Mouse (Mus musculus): ENCODE data around the gene Atp2b2. TPM values are rescaled to one million over a fixed set of nuclear protein-coding genes. Genes with fewer than 3 reads are reported as not detected.

The Atp2b2 gene
- polyA plus RNA-seq, 1 experiment from 2014 or later, result 27.6 TPM

DNA sequence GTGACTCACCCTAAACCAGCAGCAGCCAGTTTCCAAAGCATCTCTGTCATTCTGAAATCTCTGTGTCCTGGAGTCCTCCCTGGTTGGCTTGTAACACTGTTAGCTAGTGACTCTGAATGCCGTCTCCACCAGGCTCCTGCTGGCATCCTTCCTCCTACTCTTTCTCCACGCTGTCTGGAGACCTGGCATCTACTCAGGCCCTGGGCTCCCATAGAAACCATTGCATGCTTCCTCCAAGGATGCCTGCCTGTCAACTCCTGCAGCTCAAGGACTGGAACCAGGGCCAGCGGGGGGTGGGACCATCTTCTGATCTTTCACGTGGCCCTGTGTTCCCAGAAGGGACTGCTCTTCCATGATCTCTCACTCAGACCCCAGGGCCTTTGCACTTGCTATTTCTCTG, 231.7 kb downstream of the Atp2b2 start:
- 80% methylated on average over 4 of the region's 4 CpGs for WGBS
- no peak for ATAC-seq

GRCm38 (mm10) chr6:113806241-113806640, 236.2 kb downstream of the Atp2b2 start:
- H3K4me2 ChIP-seq (ENCODE audit: low read length), result no peak overlapping the region
- H3K36me3 ChIP-seq (ENCODE audit: control insufficient read depth, insufficient read depth, low read length), result peaks cover 39% of the 10 kb centered on the region
- no peak overlapping the region for H3K27ac ChIP-seq (ENCODE audit: low read length)

More for the DNA sequence above, 231.7 kb downstream of the Atp2b2 start:
- H3K36me3 ChIP-seq (ENCODE audit: control insufficient read depth, insufficient read depth, low read length), result peaks cover 25% of the 10 kb centered on the region
- no peaks in the 10 kb centered on the region for H3K4me1 ChIP-seq (ENCODE audit: control insufficient read depth, insufficient read depth, low read length)
- peaks cover 1% of the 10 kb centered on the region; the same call in 1 of the 2 replicates for H3K9me3 ChIP-seq (replicated peaks; ENCODE audit: control insufficient read depth, low read length, poor library complexity, severe bottlenecking)
- no peak overlapping the region for H3K27ac ChIP-seq (ENCODE audit: low read length)
- H3K4me3 ChIP-seq (ENCODE audit: low read depth, low read length), result no peak overlapping the region
- no peak overlapping the region for H3K9ac ChIP-seq (ENCODE audit: low read depth, low read length)
- H3K4me2 ChIP-seq (ENCODE audit: low read length), result no peak overlapping the region
- no peaks in the 10 kb centered on the region for H3K27me3 ChIP-seq (ENCODE audit: control insufficient read depth, insufficient read depth, low read depth, low read length)

GRCm38 (mm10) chr6:113801233-113801632, 241.2 kb downstream of the Atp2b2 start:
- Histone ChIP-seq H3K27ac (ENCODE audit: low read length) (no peak overlapping the region), H3K4me2 (ENCODE audit: low read length) (no peak overlapping the region), H3K4me1 (ENCODE audit: control insufficient read depth, insufficient read depth, low read length) (0 out of 2 replicates have a peak, but pooled peaks cover 4% of the 10 kb centered on the region), H3K27me3 (ENCODE audit: control insufficient read depth, insufficient read depth, low read depth, low read length) (no peaks in the 10 kb centered on the region), H3K4me3 (ENCODE audit: low read depth, low read length) (no peak overlapping the region), H3K9me3 (replicated peaks; ENCODE audit: control insufficient read depth, low read length, poor library complexity, severe bottlenecking) (peaks cover 8% of the 10 kb centered on the region; the same call in 1 of the 2 replicates), H3K36me3 (ENCODE audit: control insufficient read depth, insufficient read depth, low read length) (peaks cover 36% of the 10 kb centered on the region), H3K9ac (ENCODE audit: low read depth, low read length) (no peak overlapping the region)
- ATAC-seq, result no peak

More at GRCm38 (mm10) chr6:113806241-113806640, 236.2 kb downstream of the Atp2b2 start:
- Histone ChIP-seq H3K4me3 (ENCODE audit: low read depth, low read length) (no peak overlapping the region), H3K4me1 (ENCODE audit: control insufficient read depth, insufficient read depth, low read length) (no peaks in the 10 kb centered on the region), H3K27me3 (ENCODE audit: control insufficient read depth, insufficient read depth, low read depth, low read length) (no peaks in the 10 kb centered on the region), H3K9me3 (replicated peaks; ENCODE audit: control insufficient read depth, low read length, poor library complexity, severe bottlenecking) (peaks cover 8% of the 10 kb centered on the region; the same call in 1 of the 2 replicates), H3K9ac (ENCODE audit: low read depth, low read length) (no peak overlapping the region)
- ATAC-seq, result no peak
- 67% methylated on average over 5 of the region's 5 CpGs for WGBS

- Histone ChIP-seq H3K36me3 (ENCODE audit: control insufficient read depth, insufficient read depth, low read length) (peaks cover 23% of the 10 kb centered on the region), H3K4me2 (ENCODE audit: low read length) (no peak overlapping the region), H3K27ac (ENCODE audit: low read length) (no peak overlapping the region), H3K9ac (ENCODE audit: low read depth, low read length) (no peak overlapping the region), H3K9me3 (replicated peaks; ENCODE audit: control insufficient read depth, low read length, poor library complexity, severe bottlenecking) (no peaks in the 10 kb centered on the region), H3K27me3 (ENCODE audit: control insufficient read depth, insufficient read depth, low read depth, low read length) (no peaks in the 10 kb centered on the region), H3K4me1 (ENCODE audit: control insufficient read depth, insufficient read depth, low read length) (peaks cover 9% of the 10 kb centered on the region; the same call in 1 of the 2 replicates), H3K4me3 (ENCODE audit: low read depth, low read length) (no peak overlapping the region)
- 68% methylated on average over 3 of the region's 3 CpGs for WGBS
- no peak for ATAC-seq
Measured at GRCm38 (mm10) chr6:113799915-113800314, 242.5 kb downstream of the Atp2b2 start.

DNA sequence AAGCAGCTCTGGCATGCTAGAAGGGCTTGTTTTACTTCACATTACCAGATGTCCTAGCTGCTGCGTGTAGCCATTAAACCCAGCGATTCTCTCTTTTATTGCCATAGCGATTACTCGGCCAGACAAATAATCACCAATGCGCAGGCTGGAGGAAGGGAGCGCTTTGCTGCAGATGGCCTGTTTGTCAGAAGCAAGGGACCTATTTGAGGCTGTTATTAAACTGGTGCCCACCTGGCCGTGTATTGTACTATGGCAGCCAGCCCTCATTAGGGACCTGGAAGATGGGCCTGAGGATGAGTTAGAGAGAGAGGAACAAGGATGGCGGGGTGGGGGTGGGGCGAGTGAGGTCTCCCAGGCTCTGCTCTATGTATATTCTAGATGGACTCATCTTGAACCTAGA, 243.1 kb downstream of the Atp2b2 start:
- no peak overlapping the region for H3K4me3 ChIP-seq (ENCODE audit: low read depth, low read length)
- H3K4me1 ChIP-seq (ENCODE audit: control insufficient read depth, insufficient read depth, low read length), result peaks cover 10% of the 10 kb centered on the region; the same call in 1 of the 2 replicates
- WGBS, result 33% methylated on average over 9 of the region's 9 CpGs
- 0 out of 2 replicates have a peak, but pooled peaks have one; percentile 22 for ATAC-seq
- no peak overlapping the region for H3K9ac ChIP-seq (ENCODE audit: low read depth, low read length)
- H3K27me3 ChIP-seq (ENCODE audit: control insufficient read depth, insufficient read depth, low read depth, low read length), result no peaks in the 10 kb centered on the region
- no peaks in the 10 kb centered on the region for H3K9me3 ChIP-seq (replicated peaks; ENCODE audit: control insufficient read depth, low read length, poor library complexity, severe bottlenecking)
- no peak overlapping the region for H3K4me2 ChIP-seq (ENCODE audit: low read length)
- H3K36me3 ChIP-seq (ENCODE audit: control insufficient read depth, insufficient read depth, low read length), result peaks cover 18% of the 10 kb centered on the region
- H3K27ac ChIP-seq (ENCODE audit: low read length), result no peak overlapping the region

DNA sequence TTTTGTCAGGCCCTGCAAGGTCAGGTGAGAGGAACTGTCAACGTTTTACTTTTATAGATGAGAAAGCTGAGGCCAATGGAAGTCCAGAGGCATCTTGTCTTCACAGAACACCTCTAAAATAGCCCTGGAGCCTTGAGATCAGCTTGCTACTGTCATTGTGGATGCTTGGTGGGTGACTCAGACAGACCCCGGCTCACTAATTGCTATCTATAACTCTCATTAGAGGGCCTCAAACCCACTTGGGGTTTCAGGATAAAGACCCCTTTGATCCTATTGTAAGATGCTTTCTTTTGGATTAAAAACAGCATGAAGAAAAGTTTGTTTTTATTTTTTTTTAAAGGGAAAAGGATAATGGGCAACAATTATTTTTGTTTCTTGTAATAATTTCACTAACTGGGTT, 243.5 kb downstream of the Atp2b2 start:
- ATAC-seq, result no peak
- Histone ChIP-seq H3K36me3 (ENCODE audit: control insufficient read depth, insufficient read depth, low read length) (peaks cover 13% of the 10 kb centered on the region), H3K9me3 (replicated peaks; ENCODE audit: control insufficient read depth, low read length, poor library complexity, severe bottlenecking) (no peaks in the 10 kb centered on the region), H3K27ac (ENCODE audit: low read length) (no peak overlapping the region), H3K4me2 (ENCODE audit: low read length) (no peak overlapping the region), H3K9ac (ENCODE audit: low read depth, low read length) (no peak overlapping the region), H3K27me3 (ENCODE audit: control insufficient read depth, insufficient read depth, low read depth, low read length) (no peaks in the 10 kb centered on the region), H3K4me1 (ENCODE audit: control insufficient read depth, insufficient read depth, low read length) (peaks cover 10% of the 10 kb centered on the region; the same call in 1 of the 2 replicates), H3K4me3 (ENCODE audit: low read depth, low read length) (no peak overlapping the region)
- WGBS, result 27% methylated on average over 2 of the region's 2 CpGs

DNA sequence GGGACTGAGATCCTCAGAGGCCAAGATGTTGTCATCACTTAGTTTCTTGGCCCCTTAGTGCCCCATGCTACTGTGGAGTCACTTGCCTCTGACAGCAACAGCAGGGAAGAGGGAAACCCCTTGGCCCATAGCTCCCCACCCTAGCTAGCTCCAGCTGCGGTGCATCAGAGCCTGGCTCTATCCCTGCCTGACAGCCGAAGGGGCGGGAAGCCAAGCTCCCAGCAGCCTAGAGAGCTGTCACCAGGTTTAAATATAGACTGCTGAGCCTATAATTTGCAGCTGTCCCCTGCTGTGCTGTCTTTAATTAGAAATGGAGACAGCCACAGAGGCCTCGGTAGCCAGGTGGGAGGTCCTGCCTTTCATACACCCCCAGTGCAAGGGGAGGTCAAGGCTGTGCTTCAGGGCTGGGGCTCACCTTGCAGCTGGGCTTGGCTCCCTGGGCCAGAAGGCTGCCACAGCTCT, 247.1 kb downstream of the Atp2b2 start:
- WGBS, result 5% methylated on average over 4 of the region's 4 CpGs
- H3K27ac ChIP-seq (ENCODE audit: low read length), result peak overlapping the region; percentile 67

DNA sequence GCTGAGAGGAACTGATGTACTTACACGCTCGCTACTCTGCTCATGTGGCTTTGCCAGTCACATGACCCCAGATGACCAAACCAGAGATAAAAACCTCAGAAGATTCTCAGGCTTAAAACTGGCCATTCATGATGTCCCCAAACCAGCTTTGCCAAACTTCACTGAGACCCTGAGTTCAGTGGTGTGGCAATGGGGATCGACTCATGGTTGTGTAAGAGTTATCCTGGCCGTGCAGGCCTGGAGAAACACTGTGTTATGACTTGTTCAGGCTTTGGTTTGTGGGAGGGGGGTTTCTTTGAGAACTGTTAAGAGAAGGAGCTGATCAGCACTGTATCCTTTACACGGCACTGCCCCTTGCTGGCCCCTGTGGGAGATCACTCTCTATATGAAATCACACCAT, 250.0 kb downstream of the Atp2b2 start:
- Histone ChIP-seq H3K36me3 (ENCODE audit: control insufficient read depth, insufficient read depth, low read length) (peaks cover 16% of the 10 kb centered on the region; the same call in 1 of the 2 replicates), H3K4me1 (ENCODE audit: control insufficient read depth, insufficient read depth, low read length) (peaks cover 5% of the 10 kb centered on the region; the same call in 1 of the 2 replicates), H3K9me3 (replicated peaks; ENCODE audit: control insufficient read depth, low read length, poor library complexity, severe bottlenecking) (no peaks in the 10 kb centered on the region), H3K27me3 (ENCODE audit: control insufficient read depth, insufficient read depth, low read depth, low read length) (no peaks in the 10 kb centered on the region), H3K9ac (ENCODE audit: low read depth, low read length) (no peak overlapping the region), H3K4me3 (ENCODE audit: low read depth, low read length) (no peak overlapping the region), H3K4me2 (ENCODE audit: low read length) (no peak overlapping the region), H3K27ac (ENCODE audit: low read length) (no peak overlapping the region)
- WGBS, result 86% methylated on average over 5 of the region's 5 CpGs
- ATAC-seq, result no peak

More for the DNA sequence above, 247.1 kb downstream of the Atp2b2 start:
- H3K36me3 ChIP-seq (ENCODE audit: control insufficient read depth, insufficient read depth, low read length), result peaks cover 13% of the 10 kb centered on the region; the same call in 1 of the 2 replicates
- H3K9me3 ChIP-seq (replicated peaks; ENCODE audit: control insufficient read depth, low read length, poor library complexity, severe bottlenecking), result no peaks in the 10 kb centered on the region
- no peak overlapping the region for H3K4me2 ChIP-seq (ENCODE audit: low read length)
- peaks cover 10% of the 10 kb centered on the region; the same call in 1 of the 2 replicates for H3K4me1 ChIP-seq (ENCODE audit: control insufficient read depth, insufficient read depth, low read length)
- H3K9ac ChIP-seq (ENCODE audit: low read depth, low read length), result no peak overlapping the region
- ATAC-seq, result peak; percentile 67
- H3K27me3 ChIP-seq (ENCODE audit: control insufficient read depth, insufficient read depth, low read depth, low read length), result no peaks in the 10 kb centered on the region
- no peak overlapping the region for H3K4me3 ChIP-seq (ENCODE audit: low read depth, low read length)

GRCm38 (mm10) chr6:113791012-113791411, 251.4 kb downstream of the Atp2b2 start:
- H3K4me1 ChIP-seq (ENCODE audit: control insufficient read depth, insufficient read depth, low read length), result peaks cover 5% of the 10 kb centered on the region; the same call in 1 of the 2 replicates
- 83% methylated on average over 8 of the region's 8 CpGs for WGBS
- no peak overlapping the region for H3K9ac ChIP-seq (ENCODE audit: low read depth, low read length)
- no peaks in the 10 kb centered on the region for H3K27me3 ChIP-seq (ENCODE audit: control insufficient read depth, insufficient read depth, low read depth, low read length)
- no peaks in the 10 kb centered on the region for H3K9me3 ChIP-seq (replicated peaks; ENCODE audit: control insufficient read depth, low read length, poor library complexity, severe bottlenecking)
- H3K27ac ChIP-seq (ENCODE audit: low read length), result no peak overlapping the region
- H3K4me3 ChIP-seq (ENCODE audit: low read depth, low read length), result no peak overlapping the region
- no peak for ATAC-seq
- peaks cover 14% of the 10 kb centered on the region; the same call in 1 of the 2 replicates for H3K36me3 ChIP-seq (ENCODE audit: control insufficient read depth, insufficient read depth, low read length)
- no peak overlapping the region for H3K4me2 ChIP-seq (ENCODE audit: low read length)

All from midbrain, embryonic 16.5 days (tissue).